Mouse (Mus musculus) embryonic facial prominence, embryonic 10.5 days (tissue): ENCODE results near the gene Plk3. TPM values are rescaled to one million over a fixed set of nuclear protein-coding genes. Genes with fewer than 3 reads are reported as not detected.

ENCODE experiments used
- DNase-seq: peaks from one replicate; pipeline ENCODE4 v3.0.0-alpha.2; 2017; ENCODE audit warnings: low spot score
- H3K27ac ChIP-seq: fragments of 300-500 bp; sonication (generic); replicated peaks from 2 replicates; pipeline ENCODE4 v1.5.1; 2016; ENCODE audit warnings: mild to moderate bottlenecking
- H3K27me3 ChIP-seq: fragments of 300-500 bp; sonication (generic); replicated peaks from 2 replicates; pipeline ENCODE4 v1.6.1; 2016; ENCODE audit warnings: low read depth, mild to moderate bottlenecking; ENCODE audit not compliant: poor library complexity, severe bottlenecking
- H3K36me3 ChIP-seq: fragments of 300-500 bp; sonication (generic); replicated peaks from 2 replicates; pipeline ENCODE4 v1.6.1; 2016; ENCODE audit warnings: mild to moderate bottlenecking, moderate library complexity
- H3K4me1 ChIP-seq: fragments of 300-500 bp; sonication (generic); 2 replicates; pipeline ENCODE4 v1.6.1; 2016
- H3K4me3 ChIP-seq: fragments of 300-500 bp; sonication (generic); 2 replicates; pipeline ENCODE4 v1.5.1; 2016; ENCODE audit warnings: mild to moderate bottlenecking, moderate library complexity
- H3K9me3 ChIP-seq: fragments of 300-500 bp; sonication (generic); 2 replicates; pipeline ENCODE4 v1.6.1; 2016; ENCODE audit warnings: mild to moderate bottlenecking
- WGBS: fragments of 180-500 bp; shearing (Covaris S2); methylation state at CpG from one replicate; pipeline ENCODE4 v1.1.7; 2016; 5-methylcytosine and 5-hydroxymethylcytosine counted together
- polyA plus RNA-seq: library from polyadenylated mRNA; unstranded; fragments of >200 nt; fragmentation: Nextera tagmentation; extraction: Ambion mirVana; gene quantifications from 2 replicates; pipeline ENCODE4 v1.2.1, GENCODE M21; 2016

Plk3 gene
- polyA plus RNA-seq, 1 experiment from 2014 or later: 7.9 TPM

- H3K9me3 ChIP-seq: no peaks in the 10 kb centered on the region
- no peak overlapping the region; the same call in none of the 2 replicates for H3K27ac ChIP-seq
- H3K36me3 ChIP-seq: peaks cover 10% of the 10 kb centered on the region
- DNase-seq: no peak
- no peak overlapping the region for H3K4me3 ChIP-seq
- peaks cover 47% of the 10 kb centered on the region for H3K4me1 ChIP-seq
- no peaks in the 10 kb centered on the region for H3K27me3 ChIP-seq
- 76% methylated on average over 9 of the region's 9 CpGs for WGBS
Observed at GRCm38 (mm10) chr4:117123546-117124217, 10.1 kb downstream of the Plk3 start.

GRCm38 (mm10) chr4:117122209-117122608 is 11.6 kb downstream of the Plk3 start:
- no peak overlapping the region for H3K27ac ChIP-seq
- H3K27me3 ChIP-seq: no peaks in the 10 kb centered on the region
- H3K36me3 ChIP-seq: no peaks in the 10 kb centered on the region
- no peak overlapping the region for H3K4me3 ChIP-seq
- DNase-seq: no peak
- 88% methylated on average over 4 of the region's 4 CpGs for whole genome bisulfite sequencing
- peaks cover 47% of the 10 kb centered on the region for H3K4me1 ChIP-seq
- no peaks in the 10 kb centered on the region for H3K9me3 ChIP-seq

GRCm38 (mm10) chr4:117120445-117121414 is 13.0 kb downstream of the Plk3 start:
- Histone ChIP-seq H3K27me3 (no peaks in the 10 kb centered on the region), H3K9me3 (no peaks in the 10 kb centered on the region), H3K27ac (peak overlapping the region; percentile 93), H3K36me3 (peaks cover 6% of the 10 kb centered on the region), H3K4me3 (peak overlapping the region; percentile 85), H3K4me1 (peaks cover 36% of the 10 kb centered on the region)
- DNase-seq: peak; percentile 94
- WGBS: under 1% methylated on average over 69 of the region's 69 CpGs

GRCm38 (mm10) chr4:117120052-117120444 is 13.7 kb downstream of the Plk3 start:
- WGBS: 6% methylated on average over 10 of the region's 10 CpGs
- H3K27me3 ChIP-seq: no peaks in the 10 kb centered on the region
- peak overlapping the region; percentile 85 for H3K4me3 ChIP-seq
- no peaks in the 10 kb centered on the region for H3K9me3 ChIP-seq
- H3K36me3 ChIP-seq: peaks cover 12% of the 10 kb centered on the region
- H3K27ac ChIP-seq: peak overlapping the region; percentile 93
- peaks cover 29% of the 10 kb centered on the region for H3K4me1 ChIP-seq
- no peak for DNase-seq

- Histone ChIP-seq H3K4me1 (peaks cover 25% of the 10 kb centered on the region), H3K4me3 (peak overlapping the region; percentile 85), H3K27me3 (no peaks in the 10 kb centered on the region), H3K9me3 (no peaks in the 10 kb centered on the region), H3K27ac (peak overlapping the region; percentile 93), H3K36me3 (peaks cover 16% of the 10 kb centered on the region)
- no peak for DNase-seq
- WGBS: 81% methylated on average over 5 of the region's 5 CpGs
Observed at GRCm38 (mm10) chr4:117119636-117120035, 14.1 kb downstream of the Plk3 start.

- H3K4me3 ChIP-seq: no peak overlapping the region
- DNase-seq: no peak
- H3K27me3 ChIP-seq: no peaks in the 10 kb centered on the region
- H3K36me3 ChIP-seq: peaks cover 33% of the 10 kb centered on the region
- H3K4me1 ChIP-seq: peaks cover 15% of the 10 kb centered on the region
- H3K9me3 ChIP-seq: no peaks in the 10 kb centered on the region
- no peak overlapping the region for H3K27ac ChIP-seq
- 95% methylated on average over 7 of the region's 7 CpGs for WGBS
Observed at GRCm38 (mm10) chr4:117117931-117118330, 15.8 kb downstream of the Plk3 start.

GRCm38 (mm10) chr4:117115592-117115991 is 18.2 kb downstream of the Plk3 start:
- no peak for DNase-seq
- Histone ChIP-seq H3K4me1 (peaks cover 6% of the 10 kb centered on the region), H3K27me3 (no peaks in the 10 kb centered on the region), H3K9me3 (no peaks in the 10 kb centered on the region), H3K4me3 (no peak overlapping the region), H3K36me3 (peaks cover 54% of the 10 kb centered on the region), H3K27ac (no peak overlapping the region)
- WGBS: 88% methylated on average over 5 of the region's 5 CpGs

GRCm38 (mm10) chr4:117113237-117113636 is 20.5 kb downstream of the Plk3 start:
- Histone ChIP-seq H3K4me1 (no peaks in the 10 kb centered on the region), H3K27ac (no peak overlapping the region), H3K4me3 (no peak overlapping the region), H3K27me3 (no peaks in the 10 kb centered on the region), H3K9me3 (no peaks in the 10 kb centered on the region), H3K36me3 (peaks cover 77% of the 10 kb centered on the region)
- 77% methylated on average over 1 of the region's 1 CpGs for WGBS
- DNase-seq: no peak

GRCm38 (mm10) chr4:117110985-117111384 is 22.8 kb downstream of the Plk3 start:
- Histone ChIP-seq H3K27ac (no peak overlapping the region), H3K36me3 (peaks cover 94% of the 10 kb centered on the region), H3K4me3 (no peak overlapping the region), H3K4me1 (peaks cover under 1% of the 10 kb centered on the region; the same call in 1 of the 2 replicates), H3K27me3 (no peaks in the 10 kb centered on the region), H3K9me3 (no peaks in the 10 kb centered on the region)
- WGBS: 93% methylated on average over 11 of the region's 11 CpGs
- no peak for DNase-seq

- WGBS: 92% methylated on average over 13 of the region's 13 CpGs
- H3K4me3 ChIP-seq: no peak overlapping the region
- no peaks in the 10 kb centered on the region for H3K9me3 ChIP-seq
- H3K27me3 ChIP-seq: no peaks in the 10 kb centered on the region
- no peak for DNase-seq
- H3K27ac ChIP-seq: no peak overlapping the region
- H3K4me1 ChIP-seq: peaks cover 8% of the 10 kb centered on the region; the same call in 1 of the 2 replicates
- H3K36me3 ChIP-seq: peaks cover 94% of the 10 kb centered on the region
Observed at GRCm38 (mm10) chr4:117110249-117110648, 23.5 kb downstream of the Plk3 start.

- no peak for DNase-seq
- H3K9me3 ChIP-seq: no peaks in the 10 kb centered on the region
- no peak overlapping the region for H3K27ac ChIP-seq
- no peaks in the 10 kb centered on the region for H3K27me3 ChIP-seq
- peaks cover 95% of the 10 kb centered on the region for H3K36me3 ChIP-seq
- peaks cover 12% of the 10 kb centered on the region; the same call in 1 of the 2 replicates for H3K4me1 ChIP-seq
- WGBS: 94% methylated on average over 25 of the region's 25 CpGs
- H3K4me3 ChIP-seq: no peak overlapping the region
Observed at GRCm38 (mm10) chr4:117109330-117109729, 24.4 kb downstream of the Plk3 start.

- Histone ChIP-seq H3K9me3 (no peaks in the 10 kb centered on the region), H3K27ac (no peak overlapping the region), H3K4me3 (no peak overlapping the region), H3K36me3 (peaks cover 92% of the 10 kb centered on the region), H3K4me1 (peaks cover 15% of the 10 kb centered on the region), H3K27me3 (no peaks in the 10 kb centered on the region)
- WGBS: 95% methylated on average over 6 of the region's 6 CpGs
- no peak for DNase-seq
Observed at GRCm38 (mm10) chr4:117108524-117108849, 25.3 kb downstream of the Plk3 start.
